Mouse (Mus musculus): ENCODE measurements around the gene Lrrfip1.

Gene Lrrfip1

DNA sequence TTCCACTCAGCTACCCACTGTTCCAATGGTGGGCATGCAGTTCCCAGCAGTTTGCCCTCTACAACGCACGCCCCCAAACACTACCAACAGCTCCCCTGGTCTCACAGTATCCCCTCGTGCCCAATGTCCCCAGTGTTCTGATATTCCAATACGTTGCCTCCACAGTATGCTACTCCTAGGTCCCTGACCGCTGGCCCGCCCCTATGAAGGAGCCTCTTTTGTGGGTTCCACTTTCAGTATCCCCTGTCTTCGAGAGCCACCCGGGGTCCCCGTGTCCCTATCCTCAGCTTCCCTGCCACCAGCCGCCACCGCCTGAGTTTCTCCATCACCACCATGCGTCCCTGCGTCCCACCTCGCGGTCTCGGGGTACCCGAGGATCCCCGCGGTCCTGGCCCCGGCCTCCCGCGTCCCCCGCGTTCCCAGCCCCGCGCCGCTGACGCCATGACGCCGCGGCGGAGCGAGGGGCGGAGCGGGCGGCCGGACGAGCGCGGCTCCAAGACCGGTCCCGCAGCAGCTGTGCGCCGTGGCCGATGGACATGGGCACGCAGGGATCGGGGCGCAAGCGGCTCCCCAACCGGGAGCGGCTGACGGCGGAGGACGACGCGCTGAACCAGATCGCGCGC lies at the start of gene Lrrfip1:
Gene Lrrfip1 (plus strand): TSS at position 470 of the 623 bp plus-strand sequence.
- peak; percentile 66 for DNase-seq (ENCODE audit: low spot score)

DNA sequence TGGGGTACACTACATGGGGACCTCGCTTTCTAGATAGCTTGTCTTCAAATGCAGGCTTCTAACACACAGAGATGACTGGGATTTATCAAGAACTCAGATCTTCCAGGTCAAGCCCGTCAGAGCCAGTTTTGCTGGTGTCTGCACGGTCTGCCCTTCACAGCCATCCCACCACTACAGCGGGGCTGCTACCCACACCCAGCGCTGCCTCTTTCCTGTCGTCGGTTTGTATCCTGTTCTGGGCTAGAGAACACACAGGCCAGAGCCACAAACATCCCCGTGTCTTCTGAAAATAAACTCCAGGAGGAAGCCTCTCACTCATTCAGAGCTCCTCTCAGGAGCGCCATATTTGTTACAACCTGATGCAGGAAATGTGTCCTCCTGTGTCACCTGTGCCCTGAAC lies 49.2 kb upstream of the Lrrfip1 start:
- no peak for DNase-seq (ENCODE audit: low spot score)

DNA sequence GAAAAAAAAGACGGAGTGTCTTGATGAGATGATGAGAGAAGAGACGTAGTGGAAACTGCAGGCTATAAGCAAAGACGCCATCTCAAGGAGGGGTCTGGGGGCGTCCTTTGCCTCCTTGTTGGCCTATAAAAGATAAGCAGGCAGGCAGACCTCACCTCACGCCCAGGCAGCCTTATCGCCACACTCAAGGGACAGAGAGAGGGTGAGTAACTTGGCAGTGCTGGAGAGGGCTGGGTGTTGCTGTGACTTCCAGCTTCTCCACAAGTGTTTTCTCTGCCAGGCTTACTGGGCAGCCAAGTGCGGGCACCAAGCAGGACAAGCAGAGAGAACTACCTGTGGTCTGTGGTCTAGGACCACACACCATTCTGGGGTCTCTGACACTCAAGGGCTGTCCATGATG lies 46.9 kb upstream of the Lrrfip1 start:
- no peak for DNase-seq (ENCODE audit: low spot score)

DNA sequence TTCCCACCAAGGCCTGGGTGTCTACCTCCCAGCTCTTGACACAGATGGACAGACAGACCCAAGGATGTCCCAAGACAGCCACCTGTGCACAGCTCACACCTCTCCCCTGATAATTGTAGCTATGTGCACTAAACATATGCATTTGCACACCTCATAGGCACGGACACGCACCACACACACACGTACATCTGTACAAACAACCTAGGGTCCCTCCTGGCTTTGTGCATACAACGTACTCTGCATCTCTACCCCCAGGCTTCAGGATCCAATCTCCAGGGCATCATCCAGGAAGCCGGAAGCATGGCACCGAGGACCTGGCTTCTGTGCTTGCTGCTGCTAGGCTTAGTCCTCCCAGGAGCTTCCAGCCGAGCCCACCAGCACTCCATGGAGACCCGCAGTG lies 45.7 kb upstream of the Lrrfip1 start, which contains the start of gene Prlh:
Gene Prlh (plus strand): TSS at position 301 of the 400 bp plus-strand sequence.
- no peak for DNase-seq (ENCODE audit: low spot score)

- DNase-seq (ENCODE audit: low spot score): no peak
Measured at GRCm38 (mm10) chr1:90953688-90954087, 44.8 kb upstream of the Lrrfip1 start.

DNA sequence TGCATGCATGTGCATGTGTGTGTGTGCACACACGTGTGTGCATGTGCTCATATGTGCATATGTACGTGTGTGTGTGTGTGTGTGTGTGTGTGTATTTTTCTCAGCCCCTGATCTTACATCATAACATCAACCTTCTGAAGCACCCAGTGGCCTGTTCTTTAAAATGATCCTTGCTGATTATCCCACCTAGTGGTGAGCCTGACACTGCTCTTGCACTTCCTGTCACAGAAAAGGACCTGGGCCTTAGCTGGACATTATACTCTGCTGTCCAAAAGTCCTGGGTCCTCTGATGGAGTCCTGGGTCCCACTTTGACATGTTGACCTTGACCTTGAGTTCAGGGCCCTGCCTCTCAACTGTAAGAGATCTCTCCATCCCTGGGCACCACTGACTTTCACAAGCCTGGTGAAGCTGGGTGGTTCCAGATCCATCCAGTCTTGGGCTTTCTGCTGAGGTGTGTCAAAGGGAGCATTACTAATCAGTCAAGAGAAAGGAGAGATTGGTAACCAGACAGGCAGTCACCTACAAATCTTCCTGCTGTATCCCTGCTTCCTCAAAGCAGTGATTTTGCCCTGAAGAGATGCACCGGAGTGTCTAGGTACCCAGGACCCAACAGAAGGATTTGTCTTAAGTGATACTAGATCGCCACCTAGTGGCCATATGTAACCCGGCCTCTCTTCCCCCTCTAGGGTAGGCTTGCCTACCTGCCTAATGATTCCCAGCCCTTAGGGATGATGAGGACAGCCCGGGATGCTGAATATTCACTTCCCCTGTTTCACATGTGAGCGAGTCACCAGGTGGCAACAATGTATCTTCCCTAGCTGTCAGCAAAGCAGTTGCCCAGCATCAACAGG lies 42.1 kb upstream of the Lrrfip1 start:
- peak; percentile 75 for DNase-seq (ENCODE audit: low spot score)

DNA sequence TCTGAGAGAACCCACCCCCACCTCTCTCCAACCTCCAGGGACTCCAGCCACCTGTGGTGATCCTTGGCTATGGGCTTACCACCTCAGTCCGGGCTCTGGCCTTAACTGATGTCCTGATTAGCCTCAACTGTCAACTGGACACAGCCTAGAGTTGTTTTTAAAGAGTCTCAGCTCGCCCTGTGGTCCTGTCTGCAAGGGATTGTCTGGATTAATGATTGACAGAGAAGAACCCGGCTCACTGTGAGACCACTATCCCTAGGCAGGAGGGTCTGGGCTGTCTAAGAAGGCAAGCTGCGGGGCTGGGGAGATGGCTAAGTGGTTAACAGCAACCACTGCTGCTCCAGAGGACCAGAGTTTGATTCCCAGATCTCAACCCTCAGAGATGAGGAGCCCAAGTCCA lies 36.0 kb upstream of the Lrrfip1 start:
- no peak for DNase-seq (ENCODE audit: low spot score)

GRCm38 (mm10) chr1:90962994-90963393 lies 35.5 kb upstream of the Lrrfip1 start:
- no peak for DNase-seq (ENCODE audit: low spot score)

DNA sequence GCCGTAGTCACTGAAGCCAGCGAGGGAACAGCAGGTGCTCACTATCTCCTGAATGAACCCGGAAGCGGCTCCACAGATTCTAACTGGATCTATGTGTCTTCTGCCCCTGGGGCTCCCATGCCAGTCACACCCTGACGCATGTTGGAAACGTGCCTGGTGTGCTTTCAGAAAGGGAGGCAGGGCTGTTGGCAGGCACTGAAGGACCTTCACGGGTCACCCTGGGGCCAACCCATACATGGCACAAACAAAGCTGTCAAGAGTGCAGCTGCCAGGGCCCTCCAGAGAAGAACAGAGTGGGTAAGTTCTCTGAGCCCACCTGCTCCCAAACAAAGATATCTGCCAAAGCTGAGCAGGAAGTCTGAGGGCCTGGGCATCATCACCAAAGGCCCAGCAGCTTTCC lies 31.0 kb upstream of the Lrrfip1 start:
- DNase-seq (ENCODE audit: low spot score): peak; percentile 56

DNA sequence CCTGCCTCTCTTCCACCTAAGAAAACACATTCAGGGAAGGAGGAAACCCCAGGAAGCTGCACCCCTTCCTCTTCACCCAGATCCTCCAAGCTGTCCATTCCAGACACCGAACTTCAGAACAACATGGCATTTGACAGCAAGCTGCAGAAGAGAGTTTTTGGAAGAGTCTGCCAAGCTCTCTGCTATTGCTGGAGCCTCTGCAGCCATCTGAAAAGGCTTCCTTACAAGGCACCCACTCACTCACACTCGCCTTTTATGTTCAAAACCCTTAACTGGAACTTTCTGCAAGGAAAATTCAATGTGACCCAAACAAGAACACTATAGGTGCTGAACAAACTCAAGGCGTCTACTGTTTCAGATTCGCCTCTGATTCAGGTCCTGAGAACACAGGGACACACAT lies 29.9 kb upstream of the Lrrfip1 start:
- DNase-seq (ENCODE audit: low spot score): peak; percentile 14

GRCm38 (mm10) chr1:90969347-90969784 lies 29.2 kb upstream of the Lrrfip1 start, which contains the start of gene Rab17:
Gene Rab17 (minus strand): TSS chr1:90969661.
- DNase-seq (ENCODE audit: low spot score): peak; percentile 40

- peak; percentile 41 for DNase-seq (ENCODE audit: low spot score)
Measured at GRCm38 (mm10) chr1:90969881-90970390, 28.6 kb upstream of the Lrrfip1 start.

DNA sequence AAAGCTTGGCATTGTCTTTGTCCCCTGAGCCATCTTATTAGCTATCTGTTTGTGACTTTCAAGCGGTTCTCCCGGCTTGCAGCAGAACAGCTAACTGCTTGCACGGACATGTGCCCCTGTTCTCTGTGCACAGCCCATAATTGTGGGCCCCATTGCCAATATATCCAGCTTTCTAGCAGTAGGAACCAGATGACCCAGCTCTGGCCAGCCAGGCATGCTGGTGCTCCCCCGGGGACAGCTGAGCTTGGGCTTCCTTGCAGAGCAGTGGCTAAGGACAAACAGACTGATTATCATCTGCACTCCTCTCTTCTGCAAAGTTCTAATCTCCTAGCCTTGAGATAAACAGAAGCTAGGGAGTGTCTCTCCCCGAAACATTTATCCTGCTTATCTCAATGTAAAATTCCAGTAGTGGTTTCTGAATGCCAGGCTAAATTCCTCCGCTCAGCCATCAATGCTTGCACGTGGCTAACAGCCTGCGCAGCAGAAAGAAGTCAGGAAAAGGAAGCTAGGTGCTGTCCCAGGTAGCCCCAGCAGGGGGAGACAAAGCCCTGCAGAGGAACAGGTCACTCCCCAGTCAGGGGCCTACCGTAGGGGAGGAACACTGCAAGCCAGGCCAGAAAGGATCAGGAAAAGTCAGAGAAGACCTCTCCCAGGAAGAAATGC lies 25.5 kb upstream of the Lrrfip1 start:
- DNase-seq (ENCODE audit: low spot score): peak; percentile 98

DNA sequence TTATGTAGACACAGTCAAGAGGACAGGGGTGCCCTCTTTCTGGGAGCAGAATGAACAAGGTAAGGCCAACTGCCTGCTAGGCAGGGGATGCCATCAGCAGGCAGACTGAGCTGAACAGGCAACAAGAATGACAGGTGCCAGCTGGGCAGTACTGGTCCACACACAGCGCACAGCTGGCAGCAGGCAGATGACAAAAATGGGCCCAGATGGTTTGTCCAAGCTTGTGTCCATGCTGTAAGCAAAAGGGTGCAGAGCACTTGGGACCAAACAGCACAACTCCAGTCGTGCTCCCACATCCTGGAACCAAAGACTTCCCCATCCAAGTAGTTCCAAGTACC lies 25.0 kb upstream of the Lrrfip1 start:
- DNase-seq (ENCODE audit: low spot score): no peak

GRCm38 (mm10) chr1:90974906-90975649 lies 23.5 kb upstream of the Lrrfip1 start:
- DNase-seq (ENCODE audit: low spot score): peak; percentile 39

- no peak for DNase-seq (ENCODE audit: low spot score)
Measured at GRCm38 (mm10) chr1:90975960-90976359, 22.6 kb upstream of the Lrrfip1 start.

GRCm38 (mm10) chr1:90980638-90981330 lies 17.8 kb upstream of the Lrrfip1 start:
- DNase-seq (ENCODE audit: low spot score): peak; percentile 32

DNA sequence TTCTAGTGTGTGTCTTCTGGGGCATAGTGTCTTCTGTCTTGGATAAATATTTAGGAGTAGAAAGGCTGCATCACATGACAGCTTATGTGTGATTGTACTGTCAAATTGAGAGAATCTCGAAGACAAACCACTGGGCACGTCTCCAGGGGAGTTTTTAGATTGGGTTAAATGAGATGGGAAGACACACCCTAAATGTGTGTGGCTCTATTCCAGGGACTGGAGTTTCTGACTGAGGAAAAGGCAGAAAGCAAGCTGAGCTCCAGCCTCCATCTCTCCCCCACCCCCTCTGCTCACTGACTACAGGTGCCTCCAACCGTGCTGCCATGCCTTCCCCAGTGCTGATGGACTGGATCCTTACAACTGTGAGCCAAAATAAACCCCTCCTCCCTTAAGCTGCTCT lies 17.2 kb upstream of the Lrrfip1 start:
- peak; percentile 27 for DNase-seq (ENCODE audit: low spot score)

GRCm38 (mm10) chr1:90995916-90996315 lies 2.6 kb upstream of the Lrrfip1 start:
- peak; percentile 25 for DNase-seq (ENCODE audit: low spot score)

- peak; percentile 21 for DNase-seq (ENCODE audit: low spot score)
Measured at GRCm38 (mm10) chr1:90997136-90997535, 1.4 kb upstream of the Lrrfip1 start.

DNA sequence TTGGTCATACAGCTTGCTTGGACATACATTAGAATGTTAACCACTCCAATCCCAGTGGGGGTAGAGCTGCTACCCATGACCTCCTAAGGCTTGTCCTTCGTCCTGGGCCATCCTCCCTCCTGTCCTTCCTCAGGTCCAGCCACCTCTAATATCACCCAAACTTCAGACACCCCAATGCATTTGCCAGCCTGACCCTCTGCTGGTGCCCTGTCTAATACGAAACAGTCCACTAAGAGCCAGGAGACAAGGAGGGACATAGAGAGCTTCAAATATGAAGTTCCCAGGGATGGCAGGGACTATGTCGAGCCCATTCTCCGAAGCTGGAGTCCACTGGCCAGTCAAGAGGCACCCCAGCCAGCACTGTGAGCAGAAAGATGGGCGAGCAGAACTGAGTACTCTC lies 896 bp upstream of the Lrrfip1 start:
- peak; percentile 30 for DNase-seq (ENCODE audit: low spot score)
